Mouse (Mus musculus): Measurements from ENCODE around the gene Nr2e1.

GRCm38 (mm10) chr10:42579475-42580130 lies 3.8 kb downstream of the Nr2e1 start:
- TF ChIP-seq CTCF (IDR thresholded peaks at IDR 0.05; ENCODE audit: borderline replicate concordance, extremely low read depth, insufficient read depth, insufficient read length) (peak; percentile 5; the same call in 1 of the 2 replicates), POLR2A (IDR thresholded peaks at IDR 0.05; ENCODE audit: borderline replicate concordance, extremely low read depth, insufficient read depth, insufficient read length, poor library complexity, severe bottlenecking) (no peak)

All from brain, embryonic 14.5 days (tissue).